Mouse (Mus musculus) thymus, adult 2 months (tissue): ENCODE measurements around the gene Srgap1. TPM values are rescaled to one million over a fixed set of nuclear protein-coding genes. Genes with fewer than 3 reads are reported as not detected.

Experiments
- DNase-seq: peaks from one replicate; pipeline ENCODE4 v3.0.0; 2021
- H3K27ac ChIP-seq: fragments of 200-500 bp; 2 replicates; pipeline ENCODE4 v1.5.1; 2012; ENCODE audit warnings: low read length, control low read depth; ENCODE audit not compliant: control insufficient read depth, insufficient read depth
- H3K27me3 ChIP-seq: fragments of 200-500 bp; 2 replicates; pipeline ENCODE4 v1.6.1; 2012; ENCODE audit warnings: mild to moderate bottlenecking, low read length, moderate library complexity, mixed read lengths; ENCODE audit not compliant: control insufficient read depth, insufficient read depth
- H3K36me3 ChIP-seq: fragments of 200-500 bp; 2 replicates; pipeline ENCODE4 v1.6.1; 2012; ENCODE audit warnings: mild to moderate bottlenecking, low read length, moderate library complexity; ENCODE audit not compliant: control insufficient read depth, insufficient read depth
- H3K4me1 ChIP-seq: fragments of 200-500 bp; replicated peaks from 2 replicates; pipeline ENCODE4 v1.6.1; 2012; ENCODE audit warnings: low read length; ENCODE audit not compliant: control insufficient read depth, insufficient read depth
- H3K4me3 ChIP-seq: fragments of 200-500 bp; 2 replicates; pipeline ENCODE4 v1.5.1; 2012; ENCODE audit warnings: mild to moderate bottlenecking, low read length, control low read depth, moderate library complexity; ENCODE audit not compliant: control insufficient read depth, insufficient read depth
- CTCF ChIP-seq: fragments of 200-500 bp; IDR thresholded peaks from 2 replicates; pipeline ENCODE4 v1.5.1; 2012; ENCODE audit warnings: mild to moderate bottlenecking, control low read depth, low read length, moderate library complexity, borderline replicate concordance; ENCODE audit not compliant: control insufficient read depth, poor library complexity, insufficient read depth; ENCODE audit errors: extremely low read depth
- POLR2A ChIP-seq: fragments of 200-500 bp; IDR thresholded peaks from 2 replicates; pipeline ENCODE4 v1.6.1; 2012; ENCODE audit warnings: mild to moderate bottlenecking, low read length, control low read depth, moderate library complexity; ENCODE audit not compliant: control insufficient read depth, poor library complexity, insufficient read depth; ENCODE audit errors: extremely low read depth
- WGBS: fragments of 180-500 bp; shearing (Covaris S2); methylation state at CpG from one replicate; pipeline ENCODE4 v1.1.7; 2018; 5-methylcytosine and 5-hydroxymethylcytosine counted together
- polyA plus RNA-seq: library from polyadenylated mRNA; depleted of rRNA; stranded (reverse); fragments of >200 nt; gene quantifications from 2 replicates; pipeline ENCODE4 v1.2.3, GENCODE M21; 2012; rRNA removed

The Srgap1 gene
- polyA plus RNA-seq, 1 experiment, result 1.0 TPM

DNA sequence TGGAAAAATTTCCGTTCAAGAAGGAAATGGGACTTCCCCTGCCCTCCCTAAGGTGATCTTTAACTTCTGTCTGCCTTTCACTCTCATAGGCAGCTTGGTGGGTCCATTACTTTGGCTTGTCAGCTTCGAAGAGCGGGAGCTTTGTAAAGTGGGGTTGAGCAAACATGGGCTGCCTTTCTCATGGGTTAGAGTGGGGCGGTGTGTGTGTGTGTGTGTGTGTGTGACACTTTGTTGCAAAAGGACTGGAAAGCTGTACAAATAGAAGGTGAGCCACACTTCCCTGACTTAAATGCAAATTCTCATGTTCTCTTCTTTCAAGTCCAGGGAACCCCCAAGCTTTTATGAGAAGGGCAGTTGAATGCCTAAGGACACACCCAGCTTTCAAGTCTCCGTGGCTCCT, 292.9 kb downstream of the Srgap1 start:
- Histone ChIP-seq H3K27me3 (no peaks in the 10 kb centered on the region), H3K36me3 (no peaks in the 10 kb centered on the region), H3K4me3 (no peak overlapping the region), H3K27ac (no peak overlapping the region), H3K4me1 (no peaks in the 10 kb centered on the region)
- WGBS, result 90% methylated on average over 5 of the region's 5 CpGs
- DNase-seq, result no peak
- no peak for TF ChIP-seq CTCF
- no peak for TF ChIP-seq POLR2A

DNA sequence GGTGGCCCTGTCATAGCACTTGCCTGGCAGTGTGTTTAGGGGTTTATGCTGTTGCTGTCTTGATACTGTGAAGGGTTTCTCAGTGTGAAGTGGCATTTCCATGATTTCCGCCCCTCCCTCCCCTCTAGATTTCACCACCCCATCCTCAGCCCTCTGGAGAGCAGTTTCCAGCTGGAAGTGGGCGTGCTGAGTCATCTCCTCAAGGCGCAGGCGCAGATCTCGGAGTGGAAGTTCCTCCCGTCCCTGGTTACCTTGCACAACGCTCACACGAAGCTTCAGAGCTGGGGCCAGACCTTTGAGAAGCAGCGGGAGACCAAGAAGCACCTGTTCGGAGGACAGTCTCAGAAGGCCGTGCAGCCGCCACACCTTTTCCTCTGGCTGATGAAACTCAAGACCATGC, 296.9 kb downstream of the Srgap1 start:
- no peak for DNase-seq
- 96% methylated on average over 12 of the region's 12 CpGs for WGBS
- H3K27me3 ChIP-seq, result no peaks in the 10 kb centered on the region
- TF ChIP-seq CTCF (no peak), POLR2A (no peak)
- no peak overlapping the region for H3K27ac ChIP-seq
- H3K4me1 ChIP-seq, result no peaks in the 10 kb centered on the region
- H3K36me3 ChIP-seq, result no peaks in the 10 kb centered on the region
- H3K4me3 ChIP-seq, result no peak overlapping the region

DNA sequence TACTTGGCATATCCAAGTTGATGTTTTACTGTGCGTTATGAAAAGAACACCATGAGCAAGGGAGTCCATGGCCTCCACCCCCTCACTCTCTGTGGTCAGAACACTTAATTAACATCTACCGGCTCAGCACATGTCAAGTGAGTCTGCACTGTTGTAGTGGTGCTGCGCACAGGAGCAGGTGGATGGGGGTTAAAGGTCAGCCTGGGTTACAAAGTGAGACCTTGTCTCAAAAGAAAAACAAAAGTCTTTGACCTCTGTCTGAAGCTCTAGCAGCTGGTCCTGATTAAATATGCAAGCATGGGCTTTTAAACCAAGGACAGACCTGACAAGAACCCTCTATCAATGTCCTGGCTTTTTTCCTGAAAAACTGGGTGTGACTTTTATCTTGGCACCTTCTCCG, 304.8 kb downstream of the Srgap1 start:
- H3K4me3 ChIP-seq, result no peak overlapping the region
- 89% methylated on average over 4 of the region's 4 CpGs for WGBS
- TF ChIP-seq POLR2A (no peak), CTCF (no peak)
- H3K36me3 ChIP-seq, result no peaks in the 10 kb centered on the region
- DNase-seq, result no peak
- peaks cover 2% of the 10 kb centered on the region; the same call in 1 of the 2 replicates for H3K4me1 ChIP-seq
- no peak overlapping the region for H3K27ac ChIP-seq
- H3K27me3 ChIP-seq, result no peaks in the 10 kb centered on the region

DNA sequence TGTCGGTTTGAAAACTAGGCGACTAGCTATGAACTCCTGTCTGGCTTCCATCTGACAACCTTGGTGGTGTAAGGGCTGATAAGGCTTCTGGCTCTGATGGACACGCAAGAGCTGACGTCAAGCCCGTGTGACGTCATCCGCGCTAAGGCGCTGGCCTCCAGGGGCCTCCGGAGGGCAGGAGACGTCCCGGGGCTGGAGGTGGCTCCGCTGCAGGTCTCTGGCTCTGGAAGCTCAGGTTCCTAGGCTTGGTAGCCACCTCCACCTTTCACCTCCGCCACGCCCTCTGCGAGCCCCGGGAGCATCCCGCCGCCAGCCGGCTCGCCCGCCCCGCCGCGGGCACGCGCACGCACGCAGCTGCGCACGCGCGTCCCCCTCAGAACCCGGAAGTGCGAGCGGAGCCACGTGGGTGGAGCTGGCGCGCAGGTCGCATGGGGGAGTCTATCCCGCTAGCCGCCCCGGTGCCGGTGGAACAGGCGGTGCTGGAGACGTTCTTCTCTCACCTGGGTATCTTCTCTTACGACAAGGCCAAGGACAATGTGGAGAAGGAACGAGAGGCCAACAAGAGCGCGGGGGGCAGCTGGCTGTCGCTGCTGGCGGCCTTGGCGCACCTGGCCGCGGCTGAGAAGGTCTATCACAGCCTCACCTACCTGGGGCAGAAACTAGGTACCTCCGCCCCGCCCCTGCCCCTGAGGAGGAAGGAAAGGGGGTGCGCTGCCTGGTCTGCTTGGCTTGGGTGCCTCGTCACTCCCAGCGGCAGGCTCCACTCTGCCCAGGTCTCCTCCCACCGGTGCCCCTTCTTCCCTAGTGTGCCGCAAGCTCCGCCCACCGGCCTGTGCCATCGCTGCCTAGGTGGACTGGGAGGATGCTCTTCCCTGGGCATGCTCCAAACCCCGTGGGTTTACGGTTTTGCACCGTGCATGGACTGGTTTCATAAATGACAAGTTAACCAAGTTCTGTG, 307.3 kb downstream of the Srgap1 start, which contains the start of gene BC048403:
TSS of gene BC048403 (plus strand) at position 390 of the 958 bp plus-strand sequence.
- peak; percentile 90 for DNase-seq
- peak within 1 kb of the TSS; percentile 74 for H3K4me3 ChIP-seq
- H3K36me3 ChIP-seq, result no peaks in the 10 kb centered on the region
- no peak within 1 kb of the TSS for H3K27ac ChIP-seq
- under 1% methylated on average over 66 of the region's 68 CpGs for WGBS
- peak; percentile 51 for TF ChIP-seq POLR2A
- no peak for TF ChIP-seq CTCF
- H3K4me1 ChIP-seq, result peaks cover 2% of the 10 kb centered on the region; the same call in 1 of the 2 replicates
- H3K27me3 ChIP-seq, result no peaks in the 10 kb centered on the region

DNA sequence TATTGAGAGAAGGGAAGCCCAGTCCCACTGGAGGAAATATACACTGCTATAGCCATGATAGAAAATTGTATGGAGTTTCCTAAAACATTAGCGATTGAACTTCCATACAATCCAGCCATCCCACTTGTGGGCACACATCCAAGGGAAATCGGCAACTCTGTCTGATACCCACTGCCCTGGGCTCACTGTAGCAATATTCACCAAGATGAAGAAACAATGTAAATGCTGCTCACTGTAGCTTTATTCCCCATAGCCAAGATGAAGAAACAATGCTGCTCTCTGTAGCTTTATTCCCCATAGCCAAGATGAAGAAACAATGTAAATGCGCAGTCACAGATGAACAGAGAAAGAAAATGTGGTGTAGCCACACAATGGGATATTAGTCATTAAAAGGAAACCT, 309.9 kb downstream of the Srgap1 start:
- Histone ChIP-seq H3K36me3 (no peaks in the 10 kb centered on the region), H3K27me3 (no peaks in the 10 kb centered on the region), H3K27ac (no peak overlapping the region), H3K4me1 (peaks cover 2% of the 10 kb centered on the region; the same call in 1 of the 2 replicates), H3K4me3 (no peak overlapping the region)
- DNase-seq, result no peak
- TF ChIP-seq POLR2A (no peak), CTCF (no peak)
- WGBS, result 96% methylated on average over 3 of the region's 3 CpGs

DNA sequence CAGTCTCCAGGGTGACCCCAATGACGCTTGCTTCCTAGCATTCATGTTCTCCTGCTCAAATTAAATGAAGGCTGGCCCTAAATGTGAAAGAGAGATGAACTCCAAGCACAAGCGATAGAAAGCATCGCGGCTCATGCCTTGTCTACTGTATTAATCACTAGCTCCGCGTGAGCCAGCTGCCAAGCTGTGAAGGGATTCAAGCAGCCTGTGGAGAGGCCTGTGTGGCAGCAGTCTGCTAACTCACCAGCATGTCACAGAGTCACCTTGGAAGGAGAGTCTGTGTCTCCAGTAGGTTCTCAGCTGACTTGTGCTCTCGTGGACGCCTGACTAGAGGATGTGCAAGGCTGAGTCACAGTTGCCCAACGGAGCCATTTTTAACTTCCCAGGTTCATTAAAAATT, 314.6 kb downstream of the Srgap1 start:
- DNase-seq, result no peak
- Histone ChIP-seq H3K27ac (no peak overlapping the region), H3K4me1 (peaks cover 3% of the 10 kb centered on the region), H3K27me3 (no peaks in the 10 kb centered on the region), H3K36me3 (no peaks in the 10 kb centered on the region), H3K4me3 (no peak overlapping the region)
- TF ChIP-seq POLR2A, result no peak
- TF ChIP-seq CTCF, result no peak
- WGBS, result 98% methylated on average over 9 of the region's 9 CpGs

DNA sequence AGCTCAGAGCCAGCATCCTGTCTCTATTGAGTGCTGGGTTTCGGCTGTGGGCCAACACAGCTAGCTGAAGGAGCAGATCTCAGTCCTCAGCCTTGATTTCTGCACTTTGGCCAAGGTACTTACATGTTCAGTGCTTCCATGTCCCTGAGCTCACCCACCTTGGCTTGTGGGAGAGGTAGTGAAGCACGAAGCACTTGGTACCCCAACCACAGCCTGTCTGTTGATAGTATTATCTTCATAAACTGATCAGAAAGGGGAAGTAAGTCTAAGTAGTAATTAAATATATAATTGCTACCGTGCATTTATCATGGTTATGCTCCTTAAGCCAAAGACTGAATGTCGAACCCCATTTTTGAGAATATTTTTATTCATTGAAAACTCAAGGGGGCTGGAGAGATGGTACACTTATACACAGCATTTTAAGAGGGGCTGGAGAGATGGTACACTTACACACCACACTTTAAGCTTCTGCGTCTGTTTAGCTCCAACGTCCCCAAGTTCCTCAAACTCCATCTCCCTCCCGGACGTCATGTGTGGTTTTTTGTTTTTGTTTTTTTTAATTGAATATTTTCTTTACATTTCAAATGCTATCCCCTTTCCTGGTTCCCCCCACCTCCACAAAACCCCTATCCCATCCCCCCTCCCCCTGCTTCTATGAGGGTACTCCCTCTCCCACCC, 315.9 kb downstream of the Srgap1 start:
- H3K4me3 ChIP-seq, result no peak overlapping the region
- DNase-seq, result no peak
- WGBS, result 37% methylated on average over 8 of the region's 8 CpGs
- H3K4me1 ChIP-seq, result peaks cover 5% of the 10 kb centered on the region
- H3K27me3 ChIP-seq, result no peaks in the 10 kb centered on the region
- no peak overlapping the region for H3K27ac ChIP-seq
- TF ChIP-seq CTCF, result no peak
- no peaks in the 10 kb centered on the region for H3K36me3 ChIP-seq

Other genes with a start within 250 kb of the Srgap1 start
- gene Rxylt1, start 50.1 kb upstream of the Srgap1 start, polyA plus RNA-seq, result 4.0 and 4.6 TPM in 2 replicates